Mouse (Mus musculus) midbrain, embryonic 15.5 days (tissue): ENCODE results near the gene Abcb9. TPM values are rescaled to one million over a fixed set of nuclear protein-coding genes. Genes with fewer than 3 reads are reported as not detected.

Experiments used
- ATAC-seq: fragments of 200-750 bp; cut with Nextera tagmentation; replicated peaks from 2 replicates; pipeline ENCODE4 v1.8.0; 2017; ENCODE audit warnings: moderate TSS enrichment
- H3K27ac ChIP-seq: fragments of 300-500 bp; sonication (generic); 2 replicates; pipeline ENCODE4 v1.5.1; 2015; ENCODE audit warnings: mild to moderate bottlenecking, inconsistent platforms
- H3K27me3 ChIP-seq: fragments of 300-500 bp; sonication (generic); replicated peaks from 2 replicates; pipeline ENCODE4 v1.6.1; 2015; ENCODE audit warnings: inconsistent platforms
- H3K36me3 ChIP-seq: fragments of 300-500 bp; sonication (generic); replicated peaks from 2 replicates; pipeline ENCODE4 v1.6.1; 2015; ENCODE audit warnings: inconsistent platforms
- H3K4me1 ChIP-seq: fragments of 300-500 bp; sonication (generic); 2 replicates; pipeline ENCODE4 v1.6.1; 2015; ENCODE audit warnings: inconsistent platforms
- H3K4me2 ChIP-seq: fragments of 300-500 bp; sonication (generic); 2 replicates; pipeline ENCODE4 v1.6.1; 2015; ENCODE audit warnings: inconsistent platforms, mild to moderate bottlenecking, moderate library complexity
- H3K4me3 ChIP-seq: fragments of 300-500 bp; sonication (generic); 2 replicates; pipeline ENCODE4 v1.5.1; 2015; ENCODE audit warnings: mild to moderate bottlenecking, inconsistent platforms
- H3K9ac ChIP-seq: fragments of 300-500 bp; sonication (generic); 2 replicates; pipeline ENCODE4 v1.6.1; 2015; ENCODE audit warnings: mild to moderate bottlenecking, inconsistent platforms
- H3K9me3 ChIP-seq: fragments of 300-500 bp; sonication (generic); 2 replicates; pipeline ENCODE4 v1.6.1; 2016; ENCODE audit warnings: inconsistent platforms
- WGBS: fragments of 180-500 bp; shearing (Covaris S2); methylation state at CpG from one replicate; pipeline ENCODE4 v1.1.7; 2015; ENCODE audit warnings: mixed read lengths; 5-methylcytosine and 5-hydroxymethylcytosine counted together
- polyA plus RNA-seq: library from polyadenylated mRNA; unstranded; fragments of >200 nt; fragmentation: Nextera tagmentation; extraction: Ambion mirVana; gene quantifications from 2 replicates; pipeline ENCODE4 v1.2.1, GENCODE M21; 2015

The Abcb9 gene
- polyA plus RNA-seq, 1 experiment from 2014 or later: 16.0 TPM

DNA sequence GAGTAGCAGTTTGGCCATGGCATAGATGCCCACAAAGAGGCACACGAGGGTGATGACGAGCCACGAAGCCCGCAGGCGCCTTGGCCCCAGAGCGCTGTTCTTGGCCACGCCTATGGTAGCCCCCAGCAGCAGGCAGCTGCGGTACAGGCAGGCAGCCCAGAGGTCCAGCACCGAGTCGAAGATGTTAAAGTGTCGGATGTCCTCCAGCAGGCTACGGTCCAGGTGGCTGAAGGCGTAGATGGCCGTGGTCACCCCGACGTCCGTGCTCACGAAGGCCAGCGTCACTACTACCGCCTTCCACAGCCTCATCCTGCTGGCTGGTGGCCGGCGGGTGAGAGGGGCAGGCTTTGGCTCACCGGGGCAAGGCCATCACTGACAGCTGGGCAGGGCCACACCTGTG, 5.7 kb downstream of the Abcb9 start:
- Histone ChIP-seq H3K9ac (no peak overlapping the region), H3K4me2 (no peak overlapping the region), H3K4me1 (peaks cover 4% of the 10 kb centered on the region), H3K9me3 (no peaks in the 10 kb centered on the region), H3K27me3 (no peaks in the 10 kb centered on the region), H3K36me3 (no peaks in the 10 kb centered on the region), H3K4me3 (no peak overlapping the region), H3K27ac (no peak overlapping the region)
- no peak for ATAC-seq
- WGBS: 87% methylated on average over 23 of the region's 23 CpGs

DNA sequence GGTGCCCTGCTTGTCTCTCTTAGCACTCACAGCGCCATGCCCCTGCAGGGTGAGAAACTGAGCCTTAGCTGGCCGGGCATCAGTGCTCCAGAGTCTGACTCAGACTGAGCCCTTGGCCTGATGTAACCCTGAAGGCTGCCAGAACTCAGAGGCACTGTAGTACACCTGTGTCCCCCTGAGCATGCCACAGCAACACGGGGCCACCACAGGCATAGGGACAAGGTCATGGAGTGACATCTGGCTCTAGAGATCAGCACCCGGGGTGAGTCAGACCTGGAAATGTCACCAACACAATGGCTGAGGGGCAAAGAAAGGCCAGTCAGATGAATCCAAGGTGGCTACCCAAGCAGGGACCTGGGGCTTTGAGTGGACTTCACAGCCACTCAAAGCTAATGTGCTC, 8.7 kb downstream of the Abcb9 start:
- 81% methylated on average over 4 of the region's 4 CpGs for WGBS
- Histone ChIP-seq H3K36me3 (no peaks in the 10 kb centered on the region), H3K4me1 (no peaks in the 10 kb centered on the region), H3K27me3 (no peaks in the 10 kb centered on the region), H3K9ac (no peak overlapping the region), H3K27ac (no peak overlapping the region), H3K9me3 (no peaks in the 10 kb centered on the region), H3K4me2 (no peak overlapping the region), H3K4me3 (no peak overlapping the region)
- ATAC-seq: no peak

DNA sequence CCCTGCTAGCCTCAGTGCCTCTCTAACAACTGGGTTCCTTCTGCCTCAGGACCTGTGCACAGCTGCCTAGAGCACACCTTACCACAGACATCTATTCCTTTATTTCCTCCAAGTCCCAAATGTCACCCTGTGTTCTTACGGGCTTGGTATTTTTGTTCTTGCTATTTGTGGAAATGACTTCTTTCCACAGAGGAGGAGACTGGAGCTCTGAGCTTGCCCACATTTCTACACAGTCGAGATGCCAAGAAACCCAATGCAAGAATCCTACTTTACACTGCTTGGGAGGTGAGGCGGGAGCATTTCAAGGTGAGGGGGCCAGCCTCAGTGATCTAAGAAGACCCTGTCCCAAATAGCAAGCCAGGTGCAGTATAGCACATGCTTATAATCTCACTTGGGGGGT, 10.1 kb downstream of the Abcb9 start:
- Histone ChIP-seq H3K9me3 (no peaks in the 10 kb centered on the region), H3K4me3 (no peak overlapping the region), H3K36me3 (no peaks in the 10 kb centered on the region), H3K27ac (no peak overlapping the region), H3K9ac (no peak overlapping the region), H3K4me2 (no peak overlapping the region), H3K27me3 (no peaks in the 10 kb centered on the region), H3K4me1 (no peaks in the 10 kb centered on the region)
- whole genome bisulfite sequencing: 73% methylated on average over 3 of the region's 3 CpGs
- no peak for ATAC-seq

DNA sequence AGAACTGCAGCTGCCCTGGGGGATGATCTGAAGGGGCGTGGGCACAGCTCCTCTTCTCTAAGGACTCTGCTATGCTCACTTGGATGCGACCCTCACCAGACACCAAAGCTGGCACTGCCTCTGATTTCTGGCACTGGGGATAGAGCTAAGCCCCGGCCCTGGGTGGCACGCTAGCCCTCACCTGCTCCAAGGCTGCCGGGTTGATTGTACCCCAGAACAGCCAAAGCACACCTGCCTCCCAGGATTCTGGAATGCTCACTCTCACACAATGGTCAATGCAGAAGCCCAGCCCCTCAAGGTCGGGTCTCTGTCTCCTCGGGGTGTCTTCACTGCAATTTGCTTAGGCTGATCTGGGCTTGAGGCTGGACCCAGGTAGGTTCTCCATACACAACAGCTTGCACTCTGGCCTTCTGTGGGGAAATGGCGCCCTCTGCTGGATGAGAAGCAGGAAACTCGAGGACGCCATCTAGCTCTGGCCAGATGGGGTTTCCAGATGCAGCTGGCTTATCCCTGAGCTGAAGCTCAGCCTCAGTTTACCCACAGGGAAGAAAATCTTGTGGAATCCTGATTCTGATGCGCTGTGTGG, 10.9 kb downstream of the Abcb9 start:
- no peak overlapping the region for H3K4me2 ChIP-seq
- H3K36me3 ChIP-seq: no peaks in the 10 kb centered on the region
- WGBS: 37% methylated on average over 11 of the region's 11 CpGs
- ATAC-seq: no peak; the same call in 1 of the 2 replicates
- H3K27ac ChIP-seq: no peak overlapping the region
- H3K4me1 ChIP-seq: no peaks in the 10 kb centered on the region
- no peaks in the 10 kb centered on the region for H3K9me3 ChIP-seq
- no peak overlapping the region for H3K9ac ChIP-seq
- H3K27me3 ChIP-seq: no peaks in the 10 kb centered on the region
- no peak overlapping the region for H3K4me3 ChIP-seq

- H3K4me1 ChIP-seq: no peaks in the 10 kb centered on the region
- ATAC-seq: no peak
- H3K9me3 ChIP-seq: no peaks in the 10 kb centered on the region
- H3K36me3 ChIP-seq: no peaks in the 10 kb centered on the region
- H3K27ac ChIP-seq: no peak overlapping the region
- H3K9ac ChIP-seq: no peak overlapping the region
- no peak overlapping the region for H3K4me2 ChIP-seq
- no peak overlapping the region for H3K4me3 ChIP-seq
- no peaks in the 10 kb centered on the region for H3K27me3 ChIP-seq
- whole genome bisulfite sequencing: 87% methylated on average over 14 of the region's 14 CpGs
Measured at GRCm38 (mm10) chr5:124083850-124084587, 11.6 kb downstream of the Abcb9 start.

DNA sequence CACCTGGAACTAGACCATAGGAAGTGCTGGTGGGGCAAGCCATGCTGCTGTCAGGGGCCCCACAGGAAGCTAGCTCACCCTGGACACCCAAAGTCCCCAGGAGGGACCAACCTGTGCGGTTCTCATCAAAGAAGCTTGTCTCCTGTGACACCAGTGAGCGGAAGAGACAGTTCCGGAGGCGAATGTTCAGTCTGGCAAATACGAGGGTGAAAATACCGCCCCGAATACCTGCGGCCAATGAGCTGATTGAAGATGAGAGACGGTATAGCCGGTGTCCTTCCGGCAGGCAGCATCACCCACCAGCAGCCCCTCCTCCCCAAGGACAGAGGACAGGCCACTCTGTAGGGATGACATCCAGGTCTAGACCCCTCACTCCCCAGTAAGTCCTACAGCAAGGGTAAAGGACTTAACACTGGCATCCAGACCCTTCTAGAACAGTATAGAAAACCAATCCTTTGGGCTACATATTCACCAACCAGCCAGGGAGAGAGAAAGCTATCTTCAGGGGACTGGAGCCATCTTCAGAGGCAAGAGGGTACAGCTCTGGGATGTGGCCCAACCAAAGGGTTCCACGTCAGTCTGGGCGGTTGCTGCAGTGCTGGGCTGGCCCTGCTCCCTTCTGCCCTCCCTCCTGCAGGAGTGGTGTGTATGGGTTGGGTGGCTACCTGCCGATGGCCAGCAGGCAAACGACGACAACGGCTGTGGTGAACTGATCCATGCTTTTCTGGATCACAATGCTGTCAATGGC, 12.5 kb downstream of the Abcb9 start:
- no peak overlapping the region for H3K4me2 ChIP-seq
- H3K27me3 ChIP-seq: no peaks in the 10 kb centered on the region
- H3K4me3 ChIP-seq: no peak overlapping the region
- no peaks in the 10 kb centered on the region for H3K36me3 ChIP-seq
- H3K27ac ChIP-seq: no peak overlapping the region
- ATAC-seq: no peak
- 0 out of 2 replicates have a peak, but pooled peaks cover 5% of the 10 kb centered on the region for H3K4me1 ChIP-seq
- WGBS: 90% methylated on average over 17 of the region's 17 CpGs
- no peak overlapping the region for H3K9ac ChIP-seq
- no peaks in the 10 kb centered on the region for H3K9me3 ChIP-seq

GRCm38 (mm10) chr5:124082447-124082846, 13.2 kb downstream of the Abcb9 start:
- Histone ChIP-seq H3K4me2 (no peak overlapping the region), H3K4me3 (no peak overlapping the region), H3K36me3 (no peaks in the 10 kb centered on the region), H3K4me1 (0 out of 2 replicates have a peak, but pooled peaks cover 5% of the 10 kb centered on the region), H3K9ac (no peak overlapping the region), H3K9me3 (no peaks in the 10 kb centered on the region), H3K27me3 (no peaks in the 10 kb centered on the region), H3K27ac (no peak overlapping the region)
- 90% methylated on average over 10 of the region's 10 CpGs for WGBS
- ATAC-seq: no peak

- Histone ChIP-seq H3K9me3 (no peaks in the 10 kb centered on the region), H3K9ac (no peak overlapping the region), H3K4me3 (no peak overlapping the region), H3K36me3 (no peaks in the 10 kb centered on the region), H3K27me3 (no peaks in the 10 kb centered on the region), H3K4me2 (no peak overlapping the region), H3K27ac (no peak overlapping the region), H3K4me1 (0 out of 2 replicates have a peak, but pooled peaks cover 5% of the 10 kb centered on the region)
- ATAC-seq: no peak
- WGBS: 94% methylated on average over 17 of the region's 17 CpGs
Measured at GRCm38 (mm10) chr5:124079880-124080279, 15.7 kb downstream of the Abcb9 start.

GRCm38 (mm10) chr5:124078794-124079416, 16.7 kb downstream of the Abcb9 start:
- Histone ChIP-seq H3K9me3 (no peaks in the 10 kb centered on the region), H3K9ac (no peak overlapping the region), H3K4me2 (no peak overlapping the region), H3K4me3 (no peak overlapping the region), H3K27me3 (no peaks in the 10 kb centered on the region), H3K4me1 (0 out of 2 replicates have a peak, but pooled peaks cover 5% of the 10 kb centered on the region), H3K27ac (peak overlapping the region; percentile 61), H3K36me3 (no peaks in the 10 kb centered on the region)
- WGBS: 60% methylated on average over 9 of the region's 9 CpGs
- peak; percentile 79 for ATAC-seq

- Histone ChIP-seq H3K4me1 (0 out of 2 replicates have a peak, but pooled peaks cover 5% of the 10 kb centered on the region), H3K9ac (no peak overlapping the region), H3K9me3 (no peaks in the 10 kb centered on the region), H3K27me3 (no peaks in the 10 kb centered on the region), H3K4me3 (no peak overlapping the region), H3K4me2 (no peak overlapping the region), H3K27ac (no peak overlapping the region), H3K36me3 (no peaks in the 10 kb centered on the region)
- WGBS: 61% methylated on average over 6 of the region's 6 CpGs
- ATAC-seq: no peak
Measured at GRCm38 (mm10) chr5:124077856-124078460, 17.6 kb downstream of the Abcb9 start.

DNA sequence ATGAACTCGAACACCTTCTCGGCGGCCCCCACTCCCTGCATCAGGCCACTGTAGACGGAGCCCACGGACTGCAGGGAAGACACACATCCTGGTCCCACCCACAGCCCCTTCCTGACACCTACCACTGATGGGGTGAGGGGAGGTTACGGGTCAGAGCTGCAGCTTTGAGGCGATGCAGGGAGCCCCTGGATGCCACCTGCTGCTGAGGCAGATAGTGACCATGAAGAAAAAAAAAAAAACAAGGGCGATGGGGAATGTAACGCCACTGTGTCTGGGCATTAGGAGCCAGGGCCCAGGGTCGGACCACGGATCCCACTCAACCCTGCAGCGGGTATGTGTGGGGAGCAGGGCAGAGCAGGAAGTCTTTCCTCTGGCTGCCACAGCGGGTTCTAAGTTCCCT, 18.4 kb downstream of the Abcb9 start:
- WGBS: 87% methylated on average over 13 of the region's 13 CpGs
- H3K4me2 ChIP-seq: no peak overlapping the region
- H3K4me3 ChIP-seq: no peak overlapping the region
- no peak for ATAC-seq
- H3K36me3 ChIP-seq: no peaks in the 10 kb centered on the region
- H3K27ac ChIP-seq: no peak overlapping the region
- H3K27me3 ChIP-seq: no peaks in the 10 kb centered on the region
- H3K9ac ChIP-seq: no peak overlapping the region
- no peaks in the 10 kb centered on the region for H3K9me3 ChIP-seq
- H3K4me1 ChIP-seq: 0 out of 2 replicates have a peak, but pooled peaks cover 5% of the 10 kb centered on the region

DNA sequence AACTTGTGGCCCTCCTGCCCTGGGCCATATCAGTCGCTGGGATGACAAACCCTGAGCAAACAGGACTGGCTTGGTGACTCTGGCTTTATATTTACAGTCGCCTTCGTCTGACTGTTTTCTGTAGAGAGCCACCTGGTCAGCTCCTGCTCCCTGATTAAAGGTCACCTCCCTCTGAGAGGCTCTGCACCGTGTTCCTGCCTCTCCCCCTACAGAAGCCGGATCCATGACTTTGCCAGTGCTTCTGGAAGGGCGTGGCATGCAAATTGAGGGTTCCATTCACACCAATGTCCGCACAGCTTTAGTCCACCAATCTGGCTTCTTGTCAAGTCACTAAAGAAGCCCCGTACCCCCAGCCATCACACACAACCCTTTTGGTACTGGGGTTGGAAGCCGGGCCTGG, 19.0 kb downstream of the Abcb9 start:
- no peak overlapping the region for H3K9ac ChIP-seq
- H3K9me3 ChIP-seq: no peaks in the 10 kb centered on the region
- no peak overlapping the region for H3K27ac ChIP-seq
- H3K4me3 ChIP-seq: no peak overlapping the region
- no peak for ATAC-seq
- H3K4me2 ChIP-seq: no peak overlapping the region
- H3K36me3 ChIP-seq: no peaks in the 10 kb centered on the region
- WGBS: 52% methylated on average over 9 of the region's 9 CpGs
- no peaks in the 10 kb centered on the region for H3K27me3 ChIP-seq
- 0 out of 2 replicates have a peak, but pooled peaks cover 5% of the 10 kb centered on the region for H3K4me1 ChIP-seq
